Mouse (Mus musculus): ENCODE measurements around the gene Idh3g. TPM values are rescaled to one million over a fixed set of nuclear protein-coding genes. Genes with fewer than 3 reads are reported as not detected.

Idh3g gene
- polyA plus RNA-seq, 1 experiment from 2014 or later, result 185 TPM

- Histone ChIP-seq H3K36me3 (ENCODE audit: control insufficient read depth, insufficient read depth, low read length) (no peaks in the 10 kb centered on the region), H3K9me3 (ENCODE audit: control insufficient read depth, low read length) (no peaks in the 10 kb centered on the region), H3K27me3 (ENCODE audit: control insufficient read depth, insufficient read depth, low read length) (no peaks in the 10 kb centered on the region), H3K4me2 (no peak overlapping the region), H3K9ac (ENCODE audit: low read length) (no peak overlapping the region), H3K4me1 (ENCODE audit: control insufficient read depth, insufficient read depth, low read length) (no peaks in the 10 kb centered on the region), H3K4me3 (ENCODE audit: low read depth, low read length) (no peak overlapping the region), H3K27ac (ENCODE audit: low read depth, low read length) (no peak overlapping the region)
- ATAC-seq (ENCODE audit: low FRiP score) (no peak), DNase-seq (ENCODE audit: low spot score, missing footprints) (no peak)
- whole genome bisulfite sequencing, result 68% methylated on average over 1 of the region's 1 CpGs
Observed at GRCm38 (mm10) chrX:73730908-73731307, 55.8 kb downstream of the Idh3g start.

Other genes with a start within 250 kb of the Idh3g start
- 1.7 and 2.1 TPM in 2 replicates for gene Dusp9, start 147.5 kb downstream of the Idh3g start, polyA plus RNA-seq (2014; fragmentation: Nextera tagmentation; extraction: Ambion mirVana)
- gene Pnck, start 126.8 kb downstream of the Idh3g start, polyA plus RNA-seq (2014; fragmentation: Nextera tagmentation; extraction: Ambion mirVana), result 13.0 and 14.5 TPM in 2 replicates
- 6.0 and 6.6 TPM in 2 replicates for gene Slc6a8, start 113.7 kb downstream of the Idh3g start, polyA plus RNA-seq (2014; fragmentation: Nextera tagmentation; extraction: Ambion mirVana)
- gene Bcap31, start 70.7 kb downstream of the Idh3g start, polyA plus RNA-seq (2014; fragmentation: Nextera tagmentation; extraction: Ambion mirVana), result 144 and 154 TPM in 2 replicates
- 6.7 and 7.1 TPM in 2 replicates for gene Abcd1, start 70.3 kb downstream of the Idh3g start, polyA plus RNA-seq (2014; fragmentation: Nextera tagmentation; extraction: Ambion mirVana)
- not detected in 2 replicates for gene Plxnb3, start 29.8 kb downstream of the Idh3g start, polyA plus RNA-seq (2014; fragmentation: Nextera tagmentation; extraction: Ambion mirVana)
- 0.72 and 0.78 TPM in 2 replicates for gene Srpk3, start 12.5 kb downstream of the Idh3g start, polyA plus RNA-seq (2014; fragmentation: Nextera tagmentation; extraction: Ambion mirVana)
- 123 and 125 TPM in 2 replicates for gene Ssr4, start 131 bp upstream of the Idh3g start, polyA plus RNA-seq (2014; fragmentation: Nextera tagmentation; extraction: Ambion mirVana)
- 0.86 and 1.1 TPM in 2 replicates for gene Pdzd4, start 38.1 kb upstream of the Idh3g start, polyA plus RNA-seq (2014; fragmentation: Nextera tagmentation; extraction: Ambion mirVana)
- not detected in 2 replicates for gene Avpr2, start 105.2 kb upstream of the Idh3g start, polyA plus RNA-seq (2014; fragmentation: Nextera tagmentation; extraction: Ambion mirVana)
- 18.3 and 21.3 TPM in 2 replicates for gene L1cam, start 109.2 kb upstream of the Idh3g start, polyA plus RNA-seq (2014; fragmentation: Nextera tagmentation; extraction: Ambion mirVana)
- gene Arhgap4, start 135.0 kb upstream of the Idh3g start, polyA plus RNA-seq (2014; fragmentation: Nextera tagmentation; extraction: Ambion mirVana), result 1.7 and 2.1 TPM in 2 replicates
- gene Naa10, start 135.0 kb upstream of the Idh3g start, polyA plus RNA-seq (2014; fragmentation: Nextera tagmentation; extraction: Ambion mirVana), result 117 and 121 TPM in 2 replicates
- 14.4 and 17.6 TPM in 2 replicates for gene Renbp, start 144.0 kb upstream of the Idh3g start, polyA plus RNA-seq (2014; fragmentation: Nextera tagmentation; extraction: Ambion mirVana)
- 74.5 and 75.1 TPM in 2 replicates for gene Hcfc1, start 179.5 kb upstream of the Idh3g start, polyA plus RNA-seq (2014; fragmentation: Nextera tagmentation; extraction: Ambion mirVana)
- 30.5 and 31.6 TPM in 2 replicates for gene Irak1, start 237.0 kb upstream of the Idh3g start, polyA plus RNA-seq (2014; fragmentation: Nextera tagmentation; extraction: Ambion mirVana)

Measured in midbrain, embryonic 11.5 days (tissue).